Mouse (Mus musculus) megakaryocyte, adult 5-6 weeks (primary cell): ENCODE data around the gene Myt1l. TPM values are rescaled to one million over a fixed set of nuclear protein-coding genes. Genes with fewer than 3 reads are reported as not detected.

Experiments
- ATAC-seq: 2 replicates; pipeline ENCODE4 v1.8.0; 2016; ENCODE audit warnings: mild to moderate bottlenecking, inconsistent platforms; ENCODE audit not compliant: poor library complexity, severe bottlenecking
- total RNA-seq, 2 experiments: library from RNA; stranded (forward) in 1 of 2; stranded (reverse) in 1 of 2; fragments of 153-499, 151-499 nt in 1 of 2; fragments of 221-1000, 200-1000 nt in 1 of 2; gene quantifications; 2 replicates each; pipeline versions ENCODE4 v1.2.3 to v1.2.4; 2015 to 2017

Myt1l gene
- total RNA-seq, 2 experiments from 2014 or later = not detected

DNA sequence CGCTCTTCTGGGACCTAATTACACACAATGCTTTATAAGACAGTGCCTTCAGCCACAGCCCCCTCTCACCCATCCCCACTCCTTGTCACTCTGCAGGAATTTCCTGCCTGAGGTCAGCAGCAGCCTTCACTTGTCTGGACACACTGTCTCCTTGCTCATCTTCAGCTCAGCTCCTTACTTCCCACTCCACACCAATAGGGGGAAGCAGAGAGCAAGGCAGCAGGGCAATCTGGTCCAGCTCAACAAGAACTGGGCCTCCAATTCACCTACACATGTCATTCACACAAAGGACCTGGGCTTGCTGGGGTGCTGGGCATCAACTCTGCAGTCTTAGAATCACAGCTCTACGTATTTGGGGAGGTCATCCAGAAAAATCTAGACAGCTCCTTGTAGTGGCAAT is 33.0 kb downstream of the Myt1l start:
- ATAC-seq = no peak

DNA sequence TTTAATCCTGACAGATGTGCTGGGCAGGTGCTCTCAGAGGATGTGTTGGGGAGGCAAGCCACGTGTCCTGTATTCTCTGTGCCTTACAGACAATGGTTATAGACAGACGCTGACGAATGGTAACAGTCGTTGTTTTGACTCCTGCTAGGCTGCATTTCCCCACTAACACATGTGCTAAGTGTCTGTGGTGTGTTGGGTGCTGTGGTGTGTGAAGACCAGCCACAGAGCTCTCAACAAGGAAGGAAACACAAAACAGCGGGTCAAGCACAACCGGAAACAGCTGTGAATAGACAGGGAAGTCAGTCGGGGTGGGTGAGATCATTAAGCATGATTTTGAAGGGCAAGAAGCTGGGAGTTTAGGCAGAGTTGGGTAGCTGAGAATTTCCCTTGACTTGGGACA is 41.1 kb downstream of the Myt1l start:
- no peak for ATAC-seq

DNA sequence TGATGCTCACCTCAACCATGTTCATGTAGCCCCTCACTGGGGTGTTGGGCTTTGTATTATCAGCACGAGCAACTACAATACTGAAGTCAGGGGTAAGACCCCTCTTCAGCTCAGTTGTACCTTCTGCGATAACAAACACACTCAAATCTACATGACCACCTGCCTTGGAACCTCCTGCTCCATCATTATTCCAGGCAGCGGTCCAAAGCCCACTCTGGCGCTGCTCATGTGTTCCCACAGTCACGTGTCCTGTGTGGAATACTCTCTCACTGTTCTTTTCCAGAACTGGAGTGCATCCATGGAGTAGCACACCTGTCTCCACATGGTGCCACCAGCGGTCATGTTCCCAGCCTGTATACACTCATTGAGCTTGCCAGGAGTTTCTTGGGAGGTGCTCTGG is 42.2 kb downstream of the Myt1l start:
- ATAC-seq = no peak

DNA sequence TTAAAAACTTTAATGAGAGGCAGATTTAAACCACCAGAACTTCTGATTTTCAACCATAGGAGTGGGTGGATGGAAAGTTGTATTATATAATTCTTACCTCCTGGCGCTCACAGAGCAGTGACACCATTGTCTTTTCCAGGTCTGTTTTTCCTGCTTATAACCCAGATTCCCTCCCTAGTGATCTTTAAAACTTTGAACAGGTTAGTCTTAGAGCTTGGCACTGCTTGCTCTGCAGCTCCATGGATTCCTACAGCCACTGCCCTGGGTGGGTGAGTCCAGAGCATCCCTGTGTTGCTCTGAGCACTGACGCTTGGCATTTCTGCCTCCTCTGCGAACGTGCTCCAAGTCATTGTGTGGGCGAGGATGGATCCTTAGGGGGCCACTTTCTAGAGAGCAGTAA is 43.4 kb downstream of the Myt1l start:
- ATAC-seq = no peak

DNA sequence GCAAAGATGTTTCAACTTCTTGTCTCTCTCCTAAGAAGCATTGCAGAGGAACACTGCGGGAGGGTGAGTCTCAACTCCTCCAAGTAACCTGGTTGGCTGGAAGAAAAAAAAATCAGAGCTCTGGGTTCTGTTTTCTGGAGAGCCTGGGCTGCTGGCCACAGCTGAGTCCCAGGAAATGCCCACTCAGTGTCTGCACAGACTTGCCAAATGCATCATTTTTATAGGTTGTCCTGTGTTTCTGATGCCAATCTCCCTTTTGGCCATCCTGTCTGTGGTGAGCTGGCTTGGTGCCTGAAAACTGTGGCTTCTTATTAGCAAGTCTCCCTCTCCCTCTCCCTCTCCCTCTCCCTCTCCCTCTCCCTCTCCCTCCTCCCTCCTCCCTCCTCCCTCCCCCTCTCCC is 65.6 kb downstream of the Myt1l start:
- ATAC-seq = no peak

DNA sequence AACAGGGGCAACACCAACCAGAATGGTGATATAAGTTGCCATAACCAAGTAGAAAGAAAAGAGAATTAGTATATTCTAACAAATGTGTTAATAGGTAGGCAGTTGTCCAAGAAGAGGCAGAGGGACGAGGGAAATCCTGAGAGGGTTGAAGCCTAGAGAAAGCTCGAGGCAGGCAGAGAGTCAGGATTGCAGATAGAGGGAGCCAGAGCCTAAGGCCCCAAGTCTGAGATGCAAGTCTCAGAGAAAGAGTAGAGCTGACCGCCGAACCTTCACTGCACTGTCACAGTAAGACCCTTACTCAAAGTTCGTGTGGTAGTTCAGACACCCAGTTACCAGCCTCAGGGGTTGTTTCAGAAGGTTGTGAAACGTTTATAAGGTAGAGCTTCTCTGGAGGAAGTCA is 71.7 kb downstream of the Myt1l start:
- ATAC-seq = no peak

DNA sequence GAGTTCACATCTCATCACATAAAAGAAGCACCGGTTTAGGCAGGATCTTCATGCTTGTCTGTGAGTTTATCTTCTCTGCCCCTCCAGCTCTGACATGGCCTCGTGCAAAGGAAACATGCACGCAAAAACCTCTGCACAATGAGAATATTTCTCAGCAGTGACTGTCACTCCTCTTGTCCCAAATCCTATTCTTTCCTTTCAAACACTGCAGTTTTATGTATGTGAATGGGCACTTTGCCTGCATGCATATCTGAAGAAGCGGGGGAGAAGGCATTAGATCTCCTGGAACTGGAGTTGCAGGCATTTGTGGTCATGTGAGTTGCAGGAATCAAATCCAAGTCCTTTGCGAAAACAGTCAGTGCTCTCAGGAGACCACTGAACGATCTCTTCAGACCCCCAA is 73.0 kb downstream of the Myt1l start:
- no peak for ATAC-seq

DNA sequence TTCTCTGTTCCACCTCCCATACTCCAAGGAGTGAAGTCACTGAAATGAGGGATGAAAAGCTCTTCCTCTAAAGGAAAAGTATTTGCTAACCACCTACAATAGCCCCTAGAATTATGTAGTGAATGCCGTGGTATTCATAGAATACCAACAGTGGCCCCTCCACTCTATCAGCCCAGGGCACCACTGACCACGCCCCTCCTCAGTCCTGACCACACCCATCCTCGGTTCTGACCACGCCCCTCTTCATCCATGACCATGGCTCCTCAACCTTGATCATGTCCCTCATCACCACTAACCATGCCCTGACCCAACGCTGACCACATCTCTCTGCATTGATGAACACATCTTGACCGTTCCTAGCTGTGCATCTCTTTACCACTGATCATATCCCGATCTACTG is 76.5 kb downstream of the Myt1l start:
- no peak for ATAC-seq

DNA sequence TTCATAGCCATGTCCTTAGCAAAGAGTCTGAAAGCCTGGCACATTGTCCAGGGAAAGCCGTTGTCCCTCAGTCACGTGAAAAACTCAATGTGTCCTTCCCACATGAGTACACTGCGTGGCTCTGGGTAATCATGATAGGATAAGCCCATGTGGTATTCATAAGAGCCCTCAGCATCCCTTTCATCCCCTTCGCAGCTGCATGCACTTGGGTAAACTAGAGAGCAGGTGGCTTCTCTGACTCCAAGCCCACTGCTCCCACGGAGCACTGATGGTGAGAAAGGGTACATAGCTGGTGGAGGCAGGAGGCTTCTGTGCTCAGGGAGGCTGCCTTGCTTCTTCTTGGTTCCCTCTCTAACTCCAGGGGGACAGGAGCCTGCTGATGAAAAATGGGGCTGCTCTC is 76.9 kb downstream of the Myt1l start:
- no peak for ATAC-seq

DNA sequence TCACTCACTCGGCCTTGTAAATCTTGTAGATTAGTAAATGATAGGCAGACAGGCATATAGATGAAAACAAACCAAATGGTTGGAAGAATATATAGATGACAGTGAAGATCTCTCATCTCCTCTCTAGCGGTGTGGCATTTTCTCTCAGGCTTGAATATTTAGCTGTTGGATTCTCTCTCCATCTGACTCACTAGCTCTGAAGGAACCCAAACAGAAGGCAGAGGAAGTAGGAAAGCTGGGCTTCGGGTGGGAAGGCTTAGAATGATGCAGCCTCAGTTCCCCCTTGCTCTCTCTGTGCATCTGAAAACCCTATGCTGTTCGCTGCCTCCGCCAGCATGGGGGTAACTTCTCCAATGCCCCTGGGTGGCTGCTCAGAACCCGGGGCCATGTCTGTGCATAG is 78.0 kb downstream of the Myt1l start:
- ATAC-seq = no peak

DNA sequence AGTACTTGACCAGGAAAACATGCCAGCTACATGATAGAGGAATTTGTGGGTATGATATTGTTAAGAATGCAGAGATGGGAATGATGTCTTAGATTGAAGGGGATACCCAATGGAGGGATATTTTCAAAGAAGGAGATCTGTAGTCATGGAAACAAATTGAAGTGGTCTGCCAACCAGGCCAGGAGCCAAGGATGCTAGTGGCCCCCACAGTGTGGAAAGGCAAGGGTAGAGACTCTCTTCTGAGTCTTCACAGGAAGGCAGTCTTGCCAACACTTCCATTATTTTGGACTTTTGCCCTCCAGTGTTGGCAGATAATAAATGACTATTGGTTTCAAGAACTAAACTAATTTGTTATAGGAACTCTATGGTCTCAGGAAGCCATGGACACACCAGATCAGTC is 89.6 kb downstream of the Myt1l start:
- ATAC-seq = no peak

DNA sequence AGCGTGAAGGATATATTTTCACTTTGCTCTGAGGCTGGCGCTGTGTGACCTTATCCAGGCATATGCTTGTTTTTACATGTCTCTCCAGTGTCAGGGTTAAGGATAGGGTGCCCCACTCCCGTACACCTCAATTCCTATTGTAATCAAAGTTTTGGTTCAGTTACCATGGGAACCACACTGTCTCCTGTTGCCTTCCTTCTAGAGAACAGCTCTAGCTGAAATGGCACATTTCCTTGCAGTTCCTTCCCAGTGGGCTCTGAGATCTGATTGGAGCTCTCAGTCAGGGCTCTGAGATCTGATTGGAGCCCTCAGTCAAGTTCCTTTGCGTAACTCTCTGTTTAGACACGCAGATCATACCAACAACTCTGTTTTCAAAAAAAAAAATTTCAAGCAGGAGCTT is 93.3 kb downstream of the Myt1l start:
- no peak for ATAC-seq

DNA sequence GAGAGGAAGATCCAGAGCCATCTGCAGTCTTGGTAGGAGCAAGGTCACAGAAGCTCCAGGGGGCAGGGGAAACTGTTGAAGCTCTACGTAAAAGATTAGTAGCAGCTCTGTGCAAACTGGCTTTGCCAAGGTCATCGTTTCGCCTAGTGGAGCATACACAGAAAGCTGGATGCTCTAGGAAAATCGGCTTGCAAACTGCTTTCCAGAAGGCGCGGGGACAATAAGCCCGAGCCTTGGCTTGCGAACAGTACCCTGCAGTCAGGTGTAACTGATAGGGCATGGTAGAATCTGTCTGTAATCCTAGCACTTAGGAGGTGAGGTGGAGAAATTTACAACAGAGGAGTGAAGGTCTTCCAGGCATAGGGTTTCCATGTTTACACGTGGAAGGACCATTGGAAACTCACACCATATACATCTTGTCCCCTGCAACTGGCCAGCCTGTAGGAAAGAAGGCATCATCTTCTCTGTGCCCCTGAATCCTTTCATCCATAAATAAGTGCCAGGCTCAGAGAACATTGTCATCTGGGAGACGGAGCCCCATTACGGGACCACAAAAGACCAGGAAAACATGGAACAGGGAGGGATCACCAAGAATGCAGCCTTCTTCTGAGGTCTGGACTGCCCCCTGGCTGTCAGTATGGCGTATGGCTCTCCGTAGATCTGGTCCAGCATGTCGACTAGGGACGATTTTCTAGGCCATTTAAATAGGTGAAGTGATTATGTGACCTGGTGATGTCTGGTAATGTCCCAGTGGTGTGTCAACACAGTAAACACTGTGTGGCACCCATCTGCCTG is 100.0 kb downstream of the Myt1l start:
- ATAC-seq = no peak

DNA sequence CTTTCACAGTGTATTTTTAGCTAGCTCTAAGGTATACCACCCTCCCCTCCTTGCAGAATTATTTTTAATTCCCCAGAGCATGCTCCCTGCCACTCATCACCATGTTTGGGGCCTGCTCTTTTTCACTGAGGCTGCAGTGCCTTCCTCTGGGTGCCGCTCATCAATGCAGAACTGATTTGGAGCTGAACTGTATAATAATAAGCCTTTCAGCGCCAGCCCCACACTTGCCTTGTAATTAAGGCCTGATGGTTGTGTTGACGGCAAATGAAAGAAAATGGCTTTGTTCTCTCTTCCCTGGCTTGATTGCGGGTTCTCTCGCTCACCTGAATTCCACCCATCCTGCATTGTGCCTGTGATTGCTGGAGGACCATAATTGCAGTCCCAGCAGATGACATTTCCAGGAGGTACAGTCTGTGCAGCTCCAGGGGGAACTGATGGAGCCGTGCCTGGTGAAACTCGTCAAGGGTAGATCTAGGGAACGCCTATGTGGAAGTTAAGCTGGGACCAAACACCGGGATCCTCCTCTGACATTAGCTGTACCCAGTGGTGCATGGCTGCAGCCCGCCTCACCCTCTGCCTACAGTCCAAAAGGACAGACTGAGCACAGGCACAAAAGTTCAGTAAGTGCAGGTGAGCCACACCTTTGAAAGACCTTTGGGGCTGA is 101.8 kb downstream of the Myt1l start:
- no peak for ATAC-seq

DNA sequence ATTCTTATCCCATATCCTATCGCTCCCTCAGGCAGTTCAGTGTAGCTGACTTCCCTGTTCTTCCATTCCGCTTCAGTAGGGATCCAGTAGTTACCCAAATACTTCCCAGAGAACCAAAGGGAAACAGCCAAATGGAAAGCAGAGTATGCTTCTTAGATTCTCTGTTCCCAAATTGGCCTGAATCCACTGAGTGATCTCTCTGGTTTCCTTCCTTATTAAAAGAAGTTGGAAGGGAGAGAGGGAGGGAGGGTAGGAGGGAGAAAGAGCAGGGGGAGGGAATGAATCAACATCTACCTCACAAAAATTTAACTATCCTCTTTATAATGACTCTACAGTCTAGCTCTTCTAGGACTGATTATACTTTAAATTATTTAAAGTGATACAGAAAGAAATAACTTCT is 106.3 kb downstream of the Myt1l start:
- no peak for ATAC-seq

DNA sequence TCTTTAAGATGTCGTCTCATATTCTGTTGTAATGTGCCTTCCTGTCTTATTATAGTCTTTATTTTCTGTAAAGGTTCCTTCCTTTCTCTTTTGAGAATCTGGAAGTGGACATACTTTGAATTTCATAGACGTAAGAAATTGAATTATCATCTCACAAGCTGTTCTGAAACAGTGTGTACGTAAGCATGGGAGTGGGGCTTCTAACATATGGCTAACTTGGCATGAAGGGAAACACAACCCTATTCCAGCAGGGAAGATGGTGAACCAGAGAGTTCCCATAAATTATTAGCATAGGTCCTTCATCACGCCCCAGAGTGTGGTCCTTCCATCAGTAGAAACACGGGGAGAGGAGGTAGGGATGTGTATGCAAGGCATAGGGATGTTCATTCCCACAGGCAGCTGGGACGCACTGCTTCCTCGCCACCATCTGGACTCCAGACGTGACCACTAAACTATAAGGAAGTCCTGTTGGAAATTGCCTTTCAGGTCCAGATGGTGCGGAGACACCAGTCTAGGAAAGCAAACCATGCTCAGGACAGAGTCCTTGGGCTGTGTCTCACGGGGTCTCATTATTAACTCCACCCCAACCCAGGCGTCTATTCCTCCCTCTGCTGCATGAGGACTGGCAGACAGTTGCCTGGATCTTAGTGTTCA is 111.5 kb downstream of the Myt1l start:
- ATAC-seq = no peak

DNA sequence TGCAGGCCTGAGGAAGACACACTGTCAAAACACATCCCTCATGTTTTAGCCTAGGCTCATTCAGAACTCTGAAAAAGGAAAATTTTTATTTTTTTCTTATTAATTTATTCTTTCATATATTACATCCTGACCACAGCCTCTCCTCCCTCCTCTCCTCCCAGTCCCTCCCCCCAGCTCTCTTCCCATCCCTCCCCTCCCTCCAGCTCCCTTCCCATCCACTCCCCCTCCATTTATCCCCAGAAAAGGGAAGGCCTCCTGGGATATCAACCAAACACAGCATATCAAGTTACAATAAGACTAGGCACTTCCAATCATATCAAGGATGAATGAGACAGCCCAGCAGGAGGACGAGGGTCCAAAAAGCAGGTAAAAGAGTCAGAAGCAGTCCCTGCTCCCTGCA is 112.0 kb downstream of the Myt1l start:
- ATAC-seq = no peak

DNA sequence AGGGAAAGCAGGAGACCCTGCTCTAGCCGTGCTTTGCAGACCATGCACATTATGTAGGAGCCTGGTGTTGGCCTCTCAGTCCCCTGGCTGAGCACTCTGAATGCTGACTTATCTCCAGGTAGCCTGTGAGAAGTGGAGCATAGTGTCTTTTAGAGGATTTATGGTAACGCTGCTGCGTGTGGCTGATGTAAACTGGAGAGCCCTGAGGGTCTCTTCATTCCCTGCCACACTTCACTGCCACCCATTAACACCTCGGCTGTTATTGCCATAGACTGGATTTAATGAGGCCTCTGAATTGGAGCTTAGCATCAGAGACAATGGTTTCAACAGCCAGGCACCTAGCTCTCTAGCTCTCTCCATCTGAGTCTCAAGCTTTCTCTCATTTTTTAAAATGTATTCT is 114.7 kb downstream of the Myt1l start:
- no peak for ATAC-seq

DNA sequence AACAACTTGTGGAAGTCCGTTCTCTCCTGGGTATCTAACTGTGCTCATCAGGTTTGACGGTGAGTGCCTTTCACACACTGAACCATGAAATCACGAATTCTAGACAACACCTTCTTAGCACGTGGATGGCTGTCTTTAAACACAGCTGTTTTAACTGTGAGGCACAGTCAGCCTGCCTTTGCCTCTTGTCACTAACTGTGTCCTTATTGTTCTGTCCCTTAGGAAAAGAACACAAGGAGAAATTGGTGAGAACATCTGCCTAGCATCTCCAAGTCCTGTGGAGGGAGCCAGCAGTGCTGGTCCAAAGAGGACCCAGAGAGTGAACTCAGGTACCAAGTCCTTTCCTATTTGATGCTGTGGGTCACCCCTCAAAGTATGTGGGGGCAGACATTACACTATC is 115.9 kb downstream of the Myt1l start:
- ATAC-seq = no peak

DNA sequence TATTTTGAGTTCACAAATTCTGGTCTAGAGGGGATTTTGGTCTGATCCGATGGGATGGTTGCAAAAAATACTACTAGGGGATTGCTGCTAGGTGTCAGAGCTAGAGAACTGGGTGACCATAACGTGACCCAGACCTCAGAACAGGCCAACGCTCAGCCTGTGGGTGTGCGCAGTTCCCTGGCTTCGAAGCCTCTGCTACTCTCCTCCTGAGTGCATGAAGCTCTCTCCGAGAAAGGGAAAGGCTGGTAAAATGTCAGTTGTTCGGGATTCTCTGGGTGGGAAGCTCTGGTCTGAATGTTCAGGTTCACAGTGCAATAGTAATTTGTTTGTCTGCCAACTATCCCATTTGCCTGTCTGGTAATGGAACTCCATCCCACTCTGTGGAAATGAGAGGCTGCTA is 116.5 kb downstream of the Myt1l start:
- ATAC-seq = no peak

DNA sequence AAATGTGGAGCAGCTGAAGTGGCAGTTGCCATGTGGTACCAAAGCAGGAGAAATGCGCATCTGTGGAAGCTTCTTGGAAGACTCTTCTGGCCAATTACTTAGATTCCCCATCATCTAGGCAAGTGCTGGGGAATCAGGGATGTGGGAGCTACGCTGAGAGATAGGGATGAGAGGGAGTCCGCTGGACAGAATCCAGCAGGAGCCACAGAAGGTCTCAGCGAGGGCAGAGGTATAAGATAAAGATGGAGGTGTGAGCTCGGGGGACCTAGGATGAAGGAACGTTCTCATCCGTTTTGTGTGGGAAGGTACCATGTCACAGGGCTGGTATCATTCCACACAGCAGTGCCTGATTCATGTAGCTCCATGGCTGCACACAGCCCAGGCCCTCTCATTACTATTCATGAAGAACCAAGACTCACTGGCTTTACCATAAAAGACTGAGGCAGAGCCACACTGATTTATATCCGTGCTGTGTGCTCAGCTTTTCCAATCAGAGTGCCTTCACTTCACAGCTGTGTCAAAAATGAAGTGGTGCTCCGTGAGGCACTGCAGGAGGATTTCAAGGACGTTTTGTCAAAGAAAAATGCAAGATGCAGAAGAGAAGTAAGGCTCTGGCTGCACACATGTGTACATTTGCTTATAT is 121.4 kb downstream of the Myt1l start:
- ATAC-seq = no peak

DNA sequence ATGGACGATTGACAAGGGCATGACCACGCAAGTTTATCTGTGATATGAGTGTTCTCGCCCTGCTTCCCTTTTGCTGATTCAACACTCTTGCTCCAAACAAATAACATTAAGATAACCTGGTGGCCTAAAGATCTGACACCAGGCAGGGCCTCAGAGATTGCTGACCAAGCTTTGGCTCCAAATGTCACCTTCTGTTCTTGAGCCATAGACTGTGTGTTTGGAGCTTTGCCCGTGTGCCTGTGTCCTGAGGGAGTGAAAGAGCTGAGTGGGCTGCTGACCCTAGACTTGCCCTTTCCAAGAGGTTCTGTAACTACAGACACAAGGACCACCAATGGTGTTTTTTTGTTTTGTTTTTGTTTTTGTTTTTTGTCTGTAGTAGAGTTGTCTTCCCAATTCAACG is 124.3 kb downstream of the Myt1l start:
- ATAC-seq = no peak
